Mouse (Mus musculus) heart, postnatal 14 days (tissue): Measurements from ENCODE around the gene Rev1. TPM values are rescaled to one million over a fixed set of nuclear protein-coding genes. Genes with fewer than 3 reads are reported as not detected.
"Not testable (repeated sequence)": the region's sequence is repeated elsewhere in the genome, so short reads cannot be mapped to it uniquely, and the experiment has no call there.

Experiments used
- DNase-seq, 2 experiments: peaks; one replicate each; pipeline ENCODE4 v3.0.0; 2021 to 2022
- intact Hi-C: fragments of 180-260 bp; cut with DNase I; formaldehyde crosslinking; loops from one replicate; pipeline ENCODE4 v1.15.1; 2025
- total RNA-seq, 2 experiments: library from RNA; stranded (reverse); gene quantifications; 2 replicates each; pipeline ENCODE4 v1.2.3; 2021

Rev1 gene
- total RNA-seq, 2 experiments from 2014 or later, result 16.2 to 19.9 TPM

DNA sequence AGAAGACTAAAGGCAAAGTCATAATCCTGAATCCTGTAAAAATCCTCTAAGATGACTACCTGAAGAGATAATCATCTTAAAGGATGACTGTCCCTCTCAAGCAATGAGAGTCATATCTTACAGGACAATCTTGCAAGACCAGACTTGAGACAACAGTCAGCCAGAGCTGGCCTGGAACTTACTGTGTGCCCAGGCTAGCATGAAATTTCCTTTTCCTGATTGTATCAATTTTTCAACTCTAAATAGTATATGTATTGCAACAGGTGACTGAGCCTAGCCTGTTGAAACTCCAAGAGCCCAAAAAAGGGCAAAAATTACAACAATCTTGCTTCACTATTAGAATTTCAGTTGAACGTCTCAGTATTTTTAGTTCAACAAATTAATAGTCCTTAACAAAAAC lies 26.4 kb downstream of the Rev1 start:
- intact Hi-C loops, result no loop called here
- DNase-seq, result no peak

DNA sequence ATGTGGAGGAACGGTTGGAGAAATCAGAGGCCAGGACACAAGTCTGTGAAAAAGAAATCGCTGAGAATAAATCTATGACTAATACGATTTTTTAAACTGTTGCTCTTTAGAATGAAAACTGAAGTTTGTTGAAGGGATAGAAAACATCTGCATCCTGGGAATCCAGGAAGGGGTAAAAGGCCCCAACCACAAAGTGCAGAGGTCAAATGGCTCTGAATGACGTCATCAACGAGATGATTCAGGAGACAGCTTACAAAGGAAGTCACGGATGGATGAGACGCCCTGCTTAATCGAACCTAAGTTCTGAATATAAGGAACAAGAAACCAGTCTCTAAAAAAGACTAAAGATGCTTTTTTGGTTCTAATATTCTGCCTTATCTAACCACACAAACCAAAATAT lies 48.3 kb downstream of the Rev1 start:
- intact Hi-C loops, result no loop called here
- no peak for DNase-seq

DNA sequence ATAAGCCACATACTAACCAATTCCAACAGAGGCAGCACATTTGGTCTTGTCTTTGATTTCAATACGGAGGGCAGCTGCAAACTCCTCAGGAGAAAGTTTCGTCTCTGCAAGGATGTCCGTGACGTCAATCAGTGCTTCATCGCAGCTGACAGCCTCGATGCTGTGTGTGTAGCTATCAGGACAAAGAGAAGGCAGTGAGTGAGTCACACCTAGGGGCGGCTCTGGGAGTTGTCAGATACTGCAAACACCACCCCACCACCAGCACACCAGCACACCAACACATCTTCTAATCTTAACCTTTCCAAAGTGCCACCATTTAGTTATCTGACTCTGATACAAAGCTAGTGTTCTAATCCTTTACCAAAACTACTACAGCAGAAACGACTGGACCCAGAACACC lies 58.3 kb downstream of the Rev1 start:
- no peak for DNase-seq
- intact Hi-C loops, result no loop called here

DNA sequence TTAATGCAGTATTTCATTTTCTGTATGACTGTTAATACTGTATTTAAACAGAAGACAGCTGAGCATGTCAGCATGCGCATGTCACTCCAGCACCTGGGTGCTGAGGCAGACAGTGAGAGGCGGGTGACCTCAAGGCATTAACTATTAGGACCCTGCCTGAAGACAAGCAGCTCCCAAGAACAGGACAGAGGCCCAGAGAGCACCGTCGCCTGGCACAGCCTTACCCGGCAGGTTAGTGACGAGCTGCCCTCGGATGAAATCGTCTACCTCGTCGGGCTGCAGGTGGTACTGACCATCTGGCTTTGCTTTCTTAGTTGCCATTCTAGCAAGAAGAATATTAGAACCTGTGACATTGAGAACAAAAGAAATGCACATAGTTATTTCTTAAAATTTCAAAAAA lies 62.3 kb downstream of the Rev1 start:
- intact Hi-C loops, result no loop called here
- no peak for DNase-seq

DNA sequence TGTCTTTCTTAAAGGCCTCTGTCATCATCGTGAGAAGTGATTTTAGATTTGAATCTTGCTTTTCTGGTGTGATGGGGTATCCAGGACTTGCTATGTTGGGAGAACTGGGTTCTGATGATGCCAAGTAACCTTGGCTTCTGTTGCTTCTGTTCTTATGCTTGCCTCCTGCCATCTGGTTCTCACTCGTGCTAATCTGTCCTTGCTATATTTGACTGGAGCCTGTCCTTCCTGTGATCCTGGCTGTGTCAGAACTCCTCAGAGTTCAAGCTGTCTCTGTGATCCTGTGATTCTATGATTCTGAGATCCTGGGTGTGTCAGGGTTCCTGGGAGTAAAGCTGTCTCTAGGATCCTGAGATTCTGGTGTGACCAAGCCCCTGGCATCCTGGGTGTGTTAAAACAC lies 67.4 kb downstream of the Rev1 start:
- intact Hi-C loops, DNase-seq: not testable (repeated sequence)

DNA sequence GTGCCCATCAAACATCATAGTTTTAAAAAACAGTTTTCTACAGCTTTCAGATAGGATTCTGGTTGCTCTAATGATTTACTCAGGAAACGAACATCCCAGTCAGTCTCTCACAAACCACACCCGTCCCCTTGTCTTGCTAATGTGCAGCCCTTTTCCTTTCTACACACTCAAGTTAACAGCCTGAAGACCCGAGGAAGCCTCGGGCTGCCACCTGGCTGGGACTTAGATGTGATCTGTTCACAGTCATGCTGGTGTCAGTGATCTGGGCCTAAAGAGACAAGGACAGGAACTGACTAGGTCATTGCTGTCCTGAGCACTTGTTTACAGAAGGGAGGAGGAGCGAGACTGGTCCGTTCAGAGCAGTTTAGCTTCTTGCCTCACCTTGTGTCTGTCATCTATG lies 71.2 kb downstream of the Rev1 start:
- intact Hi-C loops, result no loop called here
- no peak for DNase-seq

DNA sequence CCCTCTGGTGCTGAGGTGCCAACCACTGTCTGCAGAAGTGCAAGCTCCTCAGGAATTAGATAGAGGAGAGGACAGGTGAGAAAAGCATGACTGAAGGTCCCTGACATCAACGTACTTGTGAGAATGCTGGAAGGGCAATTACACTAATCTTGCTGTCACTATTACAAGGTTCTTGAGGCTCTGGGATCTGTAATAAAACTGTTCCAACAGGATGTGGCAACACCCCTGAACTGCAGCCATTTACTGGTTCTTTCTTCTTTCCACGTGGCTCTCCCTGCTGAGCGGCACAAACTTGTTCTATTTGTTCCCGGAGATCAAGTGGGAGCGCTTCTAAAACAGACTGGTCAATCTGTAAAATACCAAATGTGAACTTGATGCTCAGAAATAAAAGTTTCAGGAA lies 74.4 kb downstream of the Rev1 start:
- DNase-seq, result no peak
- intact Hi-C loops, result no loop called here

DNA sequence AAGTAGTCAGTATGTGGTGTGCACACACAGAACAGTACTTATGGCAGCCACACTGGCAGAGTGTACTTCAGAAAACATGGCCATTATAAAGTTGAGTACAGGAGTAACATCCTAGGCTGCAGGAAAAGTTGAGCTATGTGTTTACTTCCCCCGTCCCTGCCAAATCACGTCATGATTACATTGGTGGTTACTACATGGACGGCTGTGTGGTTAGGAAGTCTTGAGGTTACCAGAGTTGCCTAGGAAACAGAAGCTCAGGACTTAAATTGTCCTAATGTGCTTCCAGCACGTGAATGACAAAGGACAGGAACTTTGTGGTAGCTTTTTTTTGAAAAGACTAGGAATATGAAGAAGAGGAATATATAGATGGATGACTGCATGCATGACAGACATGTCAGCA lies 80.0 kb downstream of the Rev1 start:
- intact Hi-C loops, result no loop called here
- DNase-seq, result no peak

DNA sequence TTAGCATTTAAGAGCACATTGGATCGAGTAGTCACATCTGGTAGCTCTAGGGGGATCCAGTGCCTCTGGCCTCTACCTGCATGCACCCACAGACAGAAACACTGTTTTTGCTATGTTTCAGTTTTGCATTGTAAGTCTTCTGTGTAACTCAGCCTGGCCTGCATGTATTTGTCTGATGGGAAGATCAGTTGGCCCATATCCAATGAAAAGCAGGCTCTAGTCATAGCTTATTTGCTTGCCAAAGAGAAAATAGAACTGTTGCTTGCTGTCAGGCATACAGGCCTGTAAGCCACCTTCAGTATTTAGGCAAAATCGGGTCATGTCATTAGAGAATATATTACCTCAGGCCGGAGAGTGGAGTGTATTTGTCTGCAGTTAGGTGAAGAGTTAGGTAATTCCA lies 81.5 kb downstream of the Rev1 start:
- DNase-seq, result no peak
- intact Hi-C loops, result no loop called here

DNA sequence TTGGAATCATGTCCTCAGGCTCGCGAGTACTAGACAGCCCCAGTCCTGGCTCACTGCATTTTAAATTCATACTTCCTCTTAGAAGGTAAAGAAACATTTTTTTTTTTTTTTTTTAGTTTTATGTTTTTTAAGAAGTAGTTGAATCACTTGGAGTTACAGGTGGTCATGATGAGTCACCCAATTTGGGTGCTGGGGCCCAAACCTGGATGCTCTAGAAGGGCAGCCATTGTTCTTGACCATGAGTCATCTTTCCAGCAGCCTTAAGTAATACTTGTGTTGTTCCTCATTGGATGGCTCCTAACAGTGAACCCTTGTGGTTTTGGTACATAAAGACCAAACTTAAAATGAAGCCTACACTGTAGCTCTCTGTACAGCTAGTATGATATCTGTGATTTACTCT lies 90.7 kb downstream of the Rev1 start:
- no peak for DNase-seq
- intact Hi-C loops, result no loop called here

DNA sequence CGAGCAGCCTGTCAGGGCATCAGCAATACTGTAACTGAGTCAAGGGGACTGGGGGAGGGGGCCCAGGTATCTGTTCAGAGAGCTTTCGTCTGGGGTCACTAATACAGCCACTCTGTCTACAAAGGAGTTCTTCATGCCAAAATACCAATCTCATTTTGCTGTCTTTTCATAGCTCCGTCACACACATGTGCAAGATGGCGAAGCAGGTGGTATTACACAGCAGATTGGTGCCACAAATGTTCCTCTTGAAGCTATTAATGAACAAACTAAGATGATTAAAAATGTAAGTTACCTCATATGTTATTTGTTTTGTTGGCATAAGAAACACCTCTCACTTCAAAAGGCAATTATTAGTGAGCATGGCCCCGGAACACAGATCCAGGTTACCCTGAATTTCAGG lies 92.2 kb downstream of the Rev1 start:
- no peak for DNase-seq
- intact Hi-C loops, result no loop called here

DNA sequence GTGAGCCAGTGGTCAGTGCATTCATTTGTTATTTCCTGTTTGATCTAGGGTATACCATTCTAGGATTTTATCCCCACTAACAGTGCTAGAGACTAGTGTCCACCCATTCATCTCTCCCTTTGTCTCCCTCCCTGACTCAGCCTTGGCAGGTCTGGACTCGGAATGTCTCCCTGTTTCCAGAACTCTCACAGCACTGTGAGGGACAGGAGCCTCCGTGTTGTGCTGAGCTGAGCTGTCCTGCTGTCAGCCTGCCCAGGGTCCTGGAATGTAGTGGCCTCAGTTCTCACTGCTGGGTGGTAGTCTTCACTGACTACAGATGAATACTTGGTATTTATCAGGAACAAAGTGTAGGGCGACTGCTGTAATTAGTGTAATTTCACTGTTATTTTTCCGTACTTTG lies 94.1 kb downstream of the Rev1 start:
- intact Hi-C loops, result no loop called here
- no peak for DNase-seq

DNA sequence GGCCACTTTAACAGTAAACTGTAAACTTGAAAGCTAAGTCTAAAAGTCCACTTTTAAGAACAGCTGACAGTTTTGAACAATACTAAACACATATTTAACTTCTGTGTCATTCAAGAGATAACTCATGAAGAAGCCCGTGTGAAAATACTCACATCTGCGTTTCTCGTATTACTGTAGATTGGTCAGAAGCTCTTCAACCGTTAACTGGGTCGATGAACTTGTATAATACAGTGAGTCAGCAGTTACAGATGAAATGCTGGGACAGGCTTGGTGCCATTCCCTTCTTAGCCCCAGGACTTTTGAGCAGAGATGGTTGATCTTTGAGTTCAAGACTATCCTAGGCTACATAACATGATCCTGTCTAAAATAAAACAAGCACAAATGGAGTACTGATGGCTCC lies 98.2 kb downstream of the Rev1 start:
- intact Hi-C loops, result no loop called here
- no peak for DNase-seq

DNA sequence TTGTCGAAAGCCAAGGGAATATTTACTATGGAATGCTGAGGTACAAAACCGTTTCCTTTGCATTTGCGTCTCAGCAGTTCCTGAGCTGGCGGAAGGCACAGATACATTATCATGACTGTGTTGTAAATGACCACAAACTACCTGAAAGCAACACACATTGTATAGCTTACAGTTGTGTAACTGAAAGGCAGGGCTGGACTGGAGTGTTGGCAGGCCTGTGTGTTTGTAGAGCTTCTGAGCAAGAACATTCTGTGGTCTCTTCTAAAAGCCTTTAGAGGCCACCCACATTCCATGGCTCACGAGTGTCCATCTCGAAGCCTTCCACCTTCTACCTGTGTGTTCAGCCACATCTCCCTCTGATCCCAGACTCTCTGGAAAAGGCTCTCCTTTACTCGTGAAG lies 102.3 kb downstream of the Rev1 start:
- intact Hi-C loops, result no loop called here
- DNase-seq, result no peak

DNA sequence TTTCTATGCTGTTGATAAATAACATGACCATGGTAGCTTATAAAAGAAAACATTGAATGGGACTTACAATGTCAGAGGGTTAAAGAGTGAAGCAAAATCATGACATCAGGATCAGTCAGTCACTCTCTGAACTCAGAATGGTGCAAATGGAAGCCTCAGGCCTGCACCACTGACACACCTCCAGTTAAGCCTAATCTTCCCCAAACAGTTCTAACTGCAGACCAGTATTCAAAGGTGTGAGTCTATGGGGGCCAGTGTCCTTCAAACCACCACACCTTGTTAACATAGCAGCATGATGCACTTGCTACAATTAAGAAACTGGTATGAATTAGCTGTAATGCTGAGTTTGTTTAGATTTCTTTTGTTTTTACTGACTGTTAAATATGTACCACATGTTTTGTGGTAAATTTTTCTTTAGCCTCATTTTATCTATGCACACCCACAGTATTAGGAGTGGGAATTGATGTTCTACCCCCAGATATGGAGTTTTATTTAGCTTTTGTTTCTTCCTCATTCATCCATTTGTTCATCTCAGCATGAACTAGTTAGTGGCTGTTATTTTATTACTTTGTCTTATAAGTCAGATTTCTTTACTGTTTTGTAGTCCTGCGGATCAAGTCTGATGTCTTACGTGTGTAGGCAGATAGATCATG lies 114.9 kb downstream of the Rev1 start:
- intact Hi-C loops, result no loop called here
- no peak for DNase-seq

DNA sequence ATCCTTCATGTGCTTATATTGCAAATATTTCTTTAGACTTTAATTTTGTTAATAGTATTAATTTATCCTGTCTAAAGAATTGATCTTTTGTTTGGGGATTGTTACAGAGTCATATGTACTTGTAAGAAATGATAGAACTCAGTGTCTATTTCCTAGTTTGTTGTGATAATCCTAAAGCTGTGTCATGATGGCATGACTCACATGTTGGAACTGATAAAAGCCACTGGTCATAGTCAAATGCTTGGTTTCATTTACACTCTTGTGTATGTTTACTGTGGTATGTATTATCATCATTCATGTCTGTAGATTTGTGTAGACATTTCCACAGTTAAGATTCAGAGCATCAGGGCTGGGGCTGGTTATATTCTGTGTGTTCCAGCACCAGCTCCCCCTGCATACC lies 117.1 kb downstream of the Rev1 start:
- intact Hi-C loops, result no loop called here
- no peak for DNase-seq

DNA sequence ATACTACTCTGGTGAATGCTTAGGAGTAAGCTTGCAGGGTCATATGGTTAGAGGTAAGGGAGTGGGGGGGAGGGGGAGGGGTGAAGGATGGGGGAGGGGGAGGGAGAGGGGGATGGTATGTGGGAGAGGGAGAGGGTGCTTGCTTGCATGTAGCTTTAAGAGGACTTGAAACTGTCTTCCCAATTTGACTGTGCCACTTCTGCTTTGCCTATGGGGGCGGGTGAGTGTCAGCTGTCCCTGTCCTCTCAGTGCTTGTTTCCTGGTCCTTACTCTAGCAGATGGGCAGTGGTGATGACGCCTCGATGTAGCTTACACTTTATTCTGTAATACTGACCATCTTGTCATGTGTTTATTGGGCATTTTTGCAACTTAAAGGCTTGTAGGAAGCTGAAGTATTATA lies 117.5 kb downstream of the Rev1 start:
- no peak for DNase-seq
- intact Hi-C loops, result no loop called here

DNA sequence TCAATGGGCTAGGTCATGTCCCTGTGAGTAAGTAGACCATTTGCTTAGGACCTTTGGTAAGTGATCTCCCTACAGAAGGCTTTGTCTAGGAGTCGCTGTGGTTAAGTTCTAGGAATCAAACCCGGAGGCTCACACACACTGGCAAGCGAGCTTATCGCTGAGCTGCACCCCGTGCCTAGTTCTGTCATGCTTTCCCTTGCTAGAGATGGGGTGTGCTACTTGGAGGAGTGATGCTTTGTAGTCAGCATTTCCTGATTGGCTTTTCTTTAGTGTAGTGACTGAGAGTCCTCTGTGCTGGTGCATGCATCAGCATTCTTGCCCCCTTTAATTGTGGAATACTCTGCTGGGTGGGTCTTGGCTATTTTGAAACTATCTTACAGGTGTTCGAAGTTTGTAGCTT lies 118.0 kb downstream of the Rev1 start:
- intact Hi-C loops, result no loop called here
- DNase-seq, result no peak

DNA sequence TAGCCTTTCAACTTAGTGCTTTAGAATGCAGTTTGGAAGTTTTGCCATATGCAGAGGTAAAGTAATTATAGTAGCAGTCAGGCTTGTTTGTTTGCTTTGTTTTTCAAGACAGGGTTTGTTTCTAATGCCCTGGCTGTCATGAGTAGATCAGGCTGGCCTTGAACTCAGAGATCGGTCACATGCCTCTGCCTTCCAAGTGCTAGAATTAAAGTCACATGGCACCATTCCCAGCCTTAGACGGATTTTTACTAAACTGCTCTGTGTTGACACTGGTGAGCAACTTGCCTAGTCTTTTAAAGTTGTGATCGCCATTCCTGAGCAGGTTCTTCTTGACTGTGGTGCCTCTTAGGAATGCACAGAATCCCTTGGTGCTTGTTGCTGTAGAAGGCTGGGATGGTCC lies 122.9 kb downstream of the Rev1 start:
- intact Hi-C loops, result no loop called here
- no peak for DNase-seq

DNA sequence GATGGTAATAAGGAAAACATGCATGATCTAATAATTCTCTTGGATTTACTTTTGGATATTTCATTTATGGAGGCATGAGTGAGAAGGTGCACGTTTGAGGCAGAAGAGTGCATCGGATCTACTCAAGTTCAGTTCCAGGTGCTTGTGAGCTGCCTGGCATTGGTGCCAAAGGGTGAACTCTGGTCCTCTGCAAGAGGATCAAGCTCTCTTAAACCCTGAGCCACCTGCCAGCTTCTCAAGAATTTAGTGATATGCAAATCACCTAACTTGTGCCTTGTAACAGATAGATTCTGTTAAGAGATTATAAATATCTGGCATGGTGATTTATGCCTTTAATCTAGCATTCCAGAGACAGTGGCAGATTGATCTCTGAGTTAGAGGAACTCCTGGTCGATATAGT lies 126.6 kb downstream of the Rev1 start:
- intact Hi-C loops, result no loop called here
- no peak for DNase-seq
